Mouse (Mus musculus): ENCODE measurements at regions not wholly inside any gene's neighbourhood (a gene's known extent, or its start where the extent isn't known, plus 50 kb on each side); places are given as distances from the start of the nearest gene placed in this dataset.

DNA sequence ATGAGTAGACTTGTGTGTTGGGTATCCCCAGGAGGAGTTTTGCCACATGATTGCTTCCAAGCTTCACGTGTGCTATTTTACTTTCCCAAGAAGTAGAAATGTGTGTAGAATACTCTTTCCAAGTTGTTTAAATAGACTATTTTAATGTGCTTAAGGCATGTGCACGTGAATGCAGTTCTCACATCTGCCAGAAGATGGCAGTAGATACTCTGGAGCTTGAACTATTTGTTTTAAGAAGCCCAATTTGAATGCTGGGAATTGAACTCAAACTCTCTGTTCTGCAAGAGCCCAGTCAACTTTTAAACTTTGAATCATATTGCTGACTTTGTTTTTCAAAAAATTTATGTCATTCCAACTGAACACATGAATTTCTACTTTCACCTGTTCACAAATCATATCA is 431.3 kb upstream of the Reg3g start:
- Histone ChIP-seq H3K27ac (ENCODE audit: low read depth, low read length) (no peak overlapping the region), H3K36me3 (ENCODE audit: control insufficient read depth, insufficient read depth, low read length) (no peaks in the 10 kb centered on the region), H3K9ac (ENCODE audit: low read length) (no peak overlapping the region), H3K4me2 (ENCODE audit: low read depth) (no peak overlapping the region), H3K4me3 (ENCODE audit: low read depth, low read length) (no peak overlapping the region), H3K4me1 (ENCODE audit: control insufficient read depth, insufficient read depth, low read length) (no peaks in the 10 kb centered on the region), H3K27me3 (ENCODE audit: control insufficient read depth, insufficient read depth, low read length) (no peaks in the 10 kb centered on the region), H3K9me3 (ENCODE audit: control insufficient read depth, low read length) (no peaks in the 10 kb centered on the region)
- DNase-seq (ENCODE audit: low spot score) = peak; percentile 46
- no peak for ATAC-seq (ENCODE audit: insufficient read depth, low FRiP score, low TSS enrichment)
- WGBS = 5% methylated on average over 2 of the region's 2 CpGs

DNA sequence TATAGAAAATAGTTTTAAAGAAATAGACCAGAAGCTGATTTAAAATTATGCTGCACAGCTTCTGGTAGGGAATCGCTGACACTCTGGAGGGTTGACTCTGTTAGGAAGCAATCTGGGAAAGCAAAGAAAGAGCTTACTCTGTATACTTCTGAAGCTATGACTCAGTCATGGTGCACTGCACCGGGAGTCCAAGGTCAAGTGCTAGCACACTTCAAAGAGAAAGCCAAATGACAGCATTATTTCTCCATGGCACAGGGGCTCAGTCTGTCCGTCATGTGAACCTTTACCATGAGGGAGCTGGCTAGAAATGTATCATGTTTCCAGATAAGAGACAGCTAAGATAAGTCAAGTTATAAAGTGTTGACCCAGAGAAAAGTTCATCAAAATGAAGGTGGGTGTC is 424.1 kb upstream of the Reg3g start:
- WGBS = 73% methylated on average over 3 of the region's 3 CpGs
- DNase-seq (ENCODE audit: low spot score) = no peak
- no peak overlapping the region for H3K4me2 ChIP-seq (ENCODE audit: low read depth)

DNA sequence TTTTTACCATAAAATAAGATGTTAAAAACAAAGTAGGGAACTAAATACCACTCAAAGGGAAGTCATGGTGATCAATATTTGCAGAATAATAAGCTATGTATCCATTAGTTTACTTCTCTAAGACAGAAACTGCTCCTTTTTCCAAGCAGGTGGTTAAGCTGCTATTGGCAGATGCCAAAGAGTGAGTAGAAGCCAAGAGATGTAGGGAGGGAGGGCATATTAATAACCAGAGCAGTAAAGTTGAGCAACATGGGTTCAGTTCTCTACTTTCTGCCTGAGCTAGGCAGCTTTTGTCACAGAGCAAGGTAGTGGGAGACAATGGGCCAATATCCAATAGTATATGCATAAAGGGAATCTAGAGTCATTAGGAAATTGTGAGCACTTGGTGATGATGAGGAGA is 394.4 kb upstream of the Reg3g start:
- Histone ChIP-seq H3K4me1 (ENCODE audit: control insufficient read depth, insufficient read depth, low read length) (no peaks in the 10 kb centered on the region), H3K9ac (ENCODE audit: low read length) (no peak overlapping the region), H3K4me3 (ENCODE audit: low read depth, low read length) (no peak overlapping the region), H3K9me3 (ENCODE audit: control insufficient read depth, low read length) (no peaks in the 10 kb centered on the region), H3K27ac (ENCODE audit: low read depth, low read length) (no peak overlapping the region), H3K27me3 (ENCODE audit: control insufficient read depth, insufficient read depth, low read length) (no peaks in the 10 kb centered on the region), H3K36me3 (ENCODE audit: control insufficient read depth, insufficient read depth, low read length) (no peaks in the 10 kb centered on the region), H3K4me2 (ENCODE audit: low read depth) (no peak overlapping the region)
- ATAC-seq (ENCODE audit: insufficient read depth, low FRiP score, low TSS enrichment) (no peak), DNase-seq (ENCODE audit: low spot score) (no peak)

More for the DNA sequence above, 424.1 kb upstream of the Reg3g start:
- no peak for ATAC-seq (ENCODE audit: insufficient read depth, low FRiP score, low TSS enrichment)
- H3K9ac ChIP-seq (ENCODE audit: low read length) = no peak overlapping the region
- no peaks in the 10 kb centered on the region for H3K9me3 ChIP-seq (ENCODE audit: control insufficient read depth, low read length)
- no peaks in the 10 kb centered on the region for H3K27me3 ChIP-seq (ENCODE audit: control insufficient read depth, insufficient read depth, low read length)
- H3K36me3 ChIP-seq (ENCODE audit: control insufficient read depth, insufficient read depth, low read length) = no peaks in the 10 kb centered on the region
- H3K27ac ChIP-seq (ENCODE audit: low read depth, low read length) = no peak overlapping the region
- H3K4me3 ChIP-seq (ENCODE audit: low read depth, low read length) = no peak overlapping the region
- no peaks in the 10 kb centered on the region for H3K4me1 ChIP-seq (ENCODE audit: control insufficient read depth, insufficient read depth, low read length)

DNA sequence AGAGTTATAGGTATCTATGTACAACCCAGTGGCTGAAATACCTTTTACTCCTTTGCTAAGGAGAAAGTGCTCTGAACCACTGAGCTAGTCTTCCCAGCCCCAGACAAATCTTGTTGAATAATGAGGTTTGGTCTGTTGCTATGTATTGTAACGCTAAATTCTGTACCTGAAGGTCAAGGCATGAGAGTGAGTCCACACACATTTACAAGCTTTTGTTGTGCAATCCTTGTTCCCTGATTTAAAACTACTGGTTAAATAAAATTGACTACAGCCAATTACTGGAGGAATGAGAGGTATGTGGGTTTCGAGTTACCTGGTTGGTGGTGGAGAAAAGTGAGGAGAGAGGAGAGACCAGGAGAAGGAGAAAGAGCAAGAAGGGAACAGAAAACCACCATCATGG is 372.6 kb upstream of the Reg3g start:
- Histone ChIP-seq H3K27me3 (ENCODE audit: control insufficient read depth, insufficient read depth, low read length) (no peaks in the 10 kb centered on the region), H3K4me1 (ENCODE audit: control insufficient read depth, insufficient read depth, low read length) (no peaks in the 10 kb centered on the region), H3K9ac (ENCODE audit: low read length) (no peak overlapping the region), H3K4me2 (ENCODE audit: low read depth) (no peak overlapping the region), H3K4me3 (ENCODE audit: low read depth, low read length) (no peak overlapping the region), H3K27ac (ENCODE audit: low read depth, low read length) (no peak overlapping the region), H3K36me3 (ENCODE audit: control insufficient read depth, insufficient read depth, low read length) (no peaks in the 10 kb centered on the region), H3K9me3 (ENCODE audit: control insufficient read depth, low read length) (no peaks in the 10 kb centered on the region)
- WGBS = 64% methylated on average over 2 of the region's 2 CpGs
- no peak for DNase-seq (ENCODE audit: low spot score)
- ATAC-seq (ENCODE audit: insufficient read depth, low FRiP score, low TSS enrichment) = no peak

DNA sequence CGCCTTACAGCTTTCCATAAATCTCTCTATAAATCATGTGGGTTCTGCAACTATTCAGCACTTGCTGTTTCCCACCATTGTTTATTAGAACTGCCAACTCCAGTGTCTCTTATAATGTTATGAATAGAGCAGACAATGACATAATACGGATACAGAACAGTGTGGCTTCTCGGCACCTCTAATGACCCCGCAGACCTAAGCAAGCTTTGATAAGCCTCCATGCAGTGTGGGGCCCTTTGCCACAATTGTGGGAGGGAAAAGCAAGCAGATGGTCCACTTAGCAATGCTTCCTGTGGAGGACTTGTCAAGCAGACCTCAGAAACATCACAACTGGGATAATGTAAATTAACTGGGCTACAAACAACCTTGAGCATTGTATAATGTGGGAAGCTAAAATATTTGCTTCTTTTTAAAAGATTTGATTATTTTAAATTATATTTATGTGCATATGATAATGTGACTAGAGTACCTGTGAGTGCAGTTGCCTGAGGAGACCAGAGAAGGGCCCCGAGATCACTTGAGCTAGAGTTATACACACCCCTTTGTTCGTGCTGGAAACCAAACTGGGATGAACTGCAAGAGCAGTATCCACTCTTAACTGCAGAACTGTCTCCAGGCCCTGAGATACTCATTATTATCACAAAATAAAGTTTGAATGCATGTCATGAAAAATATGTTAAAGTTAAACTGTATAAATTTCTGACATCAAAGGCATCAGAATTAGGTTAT is 357.4 kb upstream of the Reg3g start:
- Histone ChIP-seq H3K4me3 (ENCODE audit: low read depth, low read length) (no peak overlapping the region), H3K9ac (ENCODE audit: low read length) (no peak overlapping the region), H3K4me1 (ENCODE audit: control insufficient read depth, insufficient read depth, low read length) (no peaks in the 10 kb centered on the region), H3K9me3 (ENCODE audit: control insufficient read depth, low read length) (no peaks in the 10 kb centered on the region), H3K27ac (ENCODE audit: low read depth, low read length) (no peak overlapping the region), H3K36me3 (ENCODE audit: control insufficient read depth, insufficient read depth, low read length) (no peaks in the 10 kb centered on the region), H3K27me3 (ENCODE audit: control insufficient read depth, insufficient read depth, low read length) (no peaks in the 10 kb centered on the region), H3K4me2 (ENCODE audit: low read depth) (no peak overlapping the region)
- ATAC-seq (ENCODE audit: insufficient read depth, low FRiP score, low TSS enrichment) (peak; percentile 48; the same call in 1 of the 2 replicates), DNase-seq (ENCODE audit: low spot score) (no peak)
- WGBS = 41% methylated on average over 6 of the region's 6 CpGs

DNA sequence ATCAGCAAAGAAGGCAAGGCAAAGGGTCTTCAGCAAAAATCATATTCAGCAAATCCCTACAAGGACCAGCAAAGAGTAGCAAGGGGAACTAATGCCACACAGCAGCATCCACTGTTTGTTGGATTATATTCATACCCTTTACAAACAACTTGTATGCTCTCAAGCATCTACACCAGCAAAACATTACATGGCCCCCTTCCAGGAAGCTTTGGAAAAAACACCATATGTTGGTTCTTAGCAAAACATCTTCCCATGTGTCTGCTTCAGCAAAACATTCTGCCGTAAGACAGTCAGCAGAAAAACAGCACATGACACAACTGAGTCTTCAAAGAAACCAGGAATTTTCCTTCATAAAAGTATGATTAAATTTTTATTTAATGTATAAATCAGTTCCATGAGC is 352.6 kb upstream of the Reg3g start:
- Histone ChIP-seq H3K4me3 (ENCODE audit: low read depth, low read length) (no peak overlapping the region), H3K36me3 (ENCODE audit: control insufficient read depth, insufficient read depth, low read length) (no peaks in the 10 kb centered on the region), H3K9me3 (ENCODE audit: control insufficient read depth, low read length) (no peaks in the 10 kb centered on the region), H3K4me2 (ENCODE audit: low read depth) (no peak overlapping the region), H3K27ac (ENCODE audit: low read depth, low read length) (no peak overlapping the region), H3K4me1 (ENCODE audit: control insufficient read depth, insufficient read depth, low read length) (no peaks in the 10 kb centered on the region), H3K9ac (ENCODE audit: low read length) (no peak overlapping the region), H3K27me3 (ENCODE audit: control insufficient read depth, insufficient read depth, low read length) (no peaks in the 10 kb centered on the region)
- ATAC-seq (ENCODE audit: insufficient read depth, low FRiP score, low TSS enrichment) (no peak), DNase-seq (ENCODE audit: low spot score) (no peak)
- 97% methylated on average over 1 of the region's 1 CpGs for WGBS

DNA sequence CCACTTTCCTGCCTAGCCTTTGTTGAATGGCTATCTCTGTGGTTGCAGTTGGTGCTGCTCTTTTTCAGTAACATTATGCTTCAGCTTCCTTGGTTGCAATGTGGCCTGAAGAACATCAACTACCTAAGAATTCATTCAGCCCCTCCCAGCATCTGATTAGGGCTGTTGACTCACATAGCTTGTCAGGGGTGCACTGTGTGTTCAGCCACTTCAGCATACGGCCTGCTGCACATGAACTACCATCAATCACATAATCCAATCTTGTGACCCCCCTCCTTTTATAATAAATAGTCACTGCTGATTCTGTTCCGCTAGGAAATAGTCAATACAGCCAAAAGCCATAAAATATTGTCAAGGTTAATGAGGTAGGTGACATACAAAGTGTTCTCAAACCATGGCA is 328.3 kb upstream of the Reg3g start:
- 62% methylated on average over 2 of the region's 2 CpGs for WGBS
- Histone ChIP-seq H3K27ac (ENCODE audit: low read depth, low read length) (no peak overlapping the region), H3K9me3 (ENCODE audit: control insufficient read depth, low read length) (no peaks in the 10 kb centered on the region), H3K4me3 (ENCODE audit: low read depth, low read length) (no peak overlapping the region), H3K27me3 (ENCODE audit: control insufficient read depth, insufficient read depth, low read length) (no peaks in the 10 kb centered on the region), H3K36me3 (ENCODE audit: control insufficient read depth, insufficient read depth, low read length) (no peaks in the 10 kb centered on the region), H3K4me1 (ENCODE audit: control insufficient read depth, insufficient read depth, low read length) (no peaks in the 10 kb centered on the region), H3K4me2 (ENCODE audit: low read depth) (no peak overlapping the region), H3K9ac (ENCODE audit: low read length) (no peak overlapping the region)
- DNase-seq (ENCODE audit: low spot score) (no peak), ATAC-seq (ENCODE audit: insufficient read depth, low FRiP score, low TSS enrichment) (no peak)

DNA sequence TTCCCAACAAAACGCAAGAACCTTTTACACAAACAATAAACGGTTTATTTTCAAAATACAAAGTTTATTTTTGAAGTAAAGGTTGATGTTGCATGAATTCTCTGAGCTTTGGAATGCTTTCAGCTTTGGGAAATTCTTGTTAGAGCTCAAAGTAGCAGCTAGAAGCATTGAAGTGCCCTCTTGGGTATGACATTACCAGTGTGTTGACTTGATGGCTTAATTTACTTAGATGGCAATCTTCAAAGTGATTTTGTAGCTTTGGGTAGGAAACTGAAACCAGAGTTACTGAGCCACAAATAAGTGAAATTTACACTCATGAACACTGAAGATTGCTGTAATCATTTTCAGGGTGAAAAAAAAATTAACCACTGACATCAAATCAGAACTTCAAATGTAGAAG is 320.3 kb upstream of the Reg3g start:
- WGBS = 83% methylated on average over 2 of the region's 2 CpGs
- DNase-seq (ENCODE audit: low spot score) (no peak), ATAC-seq (ENCODE audit: insufficient read depth, low FRiP score, low TSS enrichment) (no peak)
- no peaks in the 10 kb centered on the region for H3K9me3 ChIP-seq (ENCODE audit: control insufficient read depth, low read length)
- H3K4me2 ChIP-seq (ENCODE audit: low read depth) = no peak overlapping the region
- H3K4me1 ChIP-seq (ENCODE audit: control insufficient read depth, insufficient read depth, low read length) = no peaks in the 10 kb centered on the region
- H3K36me3 ChIP-seq (ENCODE audit: control insufficient read depth, insufficient read depth, low read length) = no peaks in the 10 kb centered on the region
- no peak overlapping the region for H3K4me3 ChIP-seq (ENCODE audit: low read depth, low read length)
- no peaks in the 10 kb centered on the region for H3K27me3 ChIP-seq (ENCODE audit: control insufficient read depth, insufficient read depth, low read length)
- no peak overlapping the region for H3K9ac ChIP-seq (ENCODE audit: low read length)
- no peak overlapping the region for H3K27ac ChIP-seq (ENCODE audit: low read depth, low read length)

DNA sequence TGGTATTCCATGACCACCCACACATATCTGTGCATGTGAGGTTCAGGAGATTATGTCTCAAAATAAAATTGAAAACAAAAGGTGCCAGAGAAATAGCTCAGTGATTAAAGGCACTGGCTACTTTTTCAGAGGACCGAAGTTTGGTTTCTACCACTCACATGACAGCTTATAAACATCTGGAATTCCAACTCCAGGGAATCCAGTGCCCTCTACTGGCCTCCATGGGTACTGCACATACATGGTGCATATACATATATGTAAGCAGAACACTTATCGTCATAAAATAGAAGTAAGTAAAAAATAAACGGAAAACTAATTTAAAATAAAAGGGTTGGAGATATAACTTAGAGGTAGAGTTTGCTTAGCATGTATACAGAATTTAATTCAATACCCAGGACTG is 288.9 kb upstream of the Reg3g start:
- Histone ChIP-seq H3K27ac (ENCODE audit: low read depth, low read length) (no peak overlapping the region), H3K27me3 (ENCODE audit: control insufficient read depth, insufficient read depth, low read length) (no peaks in the 10 kb centered on the region), H3K4me3 (ENCODE audit: low read depth, low read length) (no peak overlapping the region), H3K4me1 (ENCODE audit: control insufficient read depth, insufficient read depth, low read length) (no peaks in the 10 kb centered on the region), H3K36me3 (ENCODE audit: control insufficient read depth, insufficient read depth, low read length) (no peaks in the 10 kb centered on the region), H3K9me3 (ENCODE audit: control insufficient read depth, low read length) (no peaks in the 10 kb centered on the region), H3K4me2 (ENCODE audit: low read depth) (no peak overlapping the region), H3K9ac (ENCODE audit: low read length) (no peak overlapping the region)
- 88% methylated on average over 3 of the region's 3 CpGs for WGBS
- no peak for DNase-seq (ENCODE audit: low spot score)
- ATAC-seq (ENCODE audit: insufficient read depth, low FRiP score, low TSS enrichment) = no peak

All from neural tube, embryonic 11.5 days (tissue).